Mouse (Mus musculus) frontal cortex, postnatal 25 days (tissue): Measurements from ENCODE around the gene Fxyd1.

Source experiments
- DNase-seq, 2 experiments: peaks; one replicate each; pipeline ENCODE4 v3.0.0; 2022; ENCODE audit warnings: low spot score in 2 of 2

Gene Fxyd1

DNA sequence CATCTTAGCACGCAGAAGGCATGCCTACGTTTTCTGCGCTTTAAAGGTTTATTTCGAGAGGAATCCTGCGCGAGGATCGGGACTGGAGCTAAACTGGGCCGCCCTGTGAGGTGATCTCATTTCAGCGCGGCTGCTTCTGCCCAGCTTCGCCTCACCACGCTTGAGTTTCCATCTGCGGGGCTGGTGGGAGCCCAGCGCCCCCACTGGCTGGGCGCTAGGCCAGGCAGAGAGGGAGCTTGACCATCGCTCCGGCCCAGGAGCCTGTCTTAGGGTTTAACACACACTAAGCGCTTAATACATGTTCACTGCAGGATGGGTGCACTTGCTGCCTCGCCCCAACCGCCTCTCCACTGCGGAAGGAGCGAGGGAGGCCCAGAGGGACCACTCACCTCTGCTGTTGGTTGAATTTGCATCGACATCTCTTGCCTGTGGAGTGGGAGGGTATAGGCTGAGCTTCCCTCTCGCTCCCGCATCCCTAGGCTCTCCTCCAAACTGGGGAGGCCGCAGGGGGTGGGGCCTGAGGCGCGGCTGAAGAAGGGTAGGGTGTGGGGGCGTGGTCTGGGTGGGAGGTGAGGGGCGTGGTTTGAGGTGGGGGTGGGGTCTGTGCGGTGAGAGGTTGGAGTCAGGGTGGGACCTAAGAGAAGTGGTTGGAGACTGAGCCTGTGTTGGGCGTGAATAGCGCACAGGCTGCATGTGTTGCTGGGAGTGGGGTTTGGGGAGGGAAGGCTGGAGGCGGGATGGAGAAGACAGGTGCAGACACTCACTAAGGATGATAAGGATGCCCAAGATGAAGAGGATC is 4.2 kb downstream of the Fxyd1 start:
- peak; percentile 47 to 54 for DNase-seq

DNA sequence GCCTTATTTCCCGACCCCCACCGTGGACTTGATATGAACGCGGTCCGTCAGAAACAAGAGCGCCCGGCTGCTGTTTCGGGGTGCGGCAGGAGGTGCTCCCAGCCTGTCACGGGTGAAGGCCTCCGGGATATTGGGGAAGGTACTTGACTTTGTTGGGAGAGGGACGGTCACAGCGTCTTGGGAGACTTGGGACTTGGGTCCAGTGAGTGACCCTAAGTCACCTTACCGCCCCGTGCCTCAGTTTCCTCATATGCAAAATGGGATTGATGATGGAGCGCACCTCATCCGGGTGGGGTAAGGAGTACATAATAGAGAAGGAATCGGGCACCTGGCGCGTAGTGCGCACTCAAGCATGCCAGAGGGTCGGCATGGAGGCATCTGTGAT is 4.8 kb downstream of the Fxyd1 start:
- no peak for DNase-seq

DNA sequence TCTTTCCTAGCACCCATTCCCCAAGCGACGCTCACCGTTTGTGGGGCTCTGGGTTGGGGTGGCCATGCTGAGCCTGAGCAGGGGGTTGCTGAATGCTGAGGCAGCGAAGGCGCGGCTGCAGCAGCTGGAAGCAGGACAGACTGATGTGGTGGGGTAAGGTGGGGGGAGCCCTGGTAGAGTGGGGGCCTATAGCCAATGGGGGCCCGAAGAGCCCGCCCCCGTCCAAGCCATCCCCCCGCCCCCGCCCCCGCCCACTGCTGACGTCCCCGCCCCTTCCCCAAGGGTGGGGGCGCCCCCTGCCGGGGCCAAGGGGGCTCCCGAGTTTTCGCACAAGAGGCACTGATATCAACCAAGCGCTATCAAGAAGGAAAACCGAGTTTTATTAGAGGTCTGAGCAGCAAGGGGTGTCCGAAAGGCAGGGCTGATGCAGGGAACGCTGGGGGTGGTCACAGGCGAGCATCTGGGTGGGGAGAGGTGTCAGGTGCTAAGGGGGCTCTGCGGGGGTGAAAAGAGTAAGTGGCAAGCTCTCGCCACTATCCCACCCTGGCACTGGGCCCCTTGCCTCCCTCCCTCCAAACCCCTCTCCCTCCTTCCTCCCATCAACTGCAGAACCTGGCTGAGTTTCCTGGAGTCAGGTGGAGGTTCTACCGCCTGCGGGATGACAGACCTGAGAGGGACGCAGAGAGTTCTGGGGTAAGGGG is 5.5 kb downstream of the Fxyd1 start, which contains the start of gene Fxyd7:
Gene Fxyd7, minus strand, starts transcription at position 147 of the 701 bp plus-strand sequence.
- no peak for DNase-seq

- peak in 1 of 2 experiments; percentile 33 for DNase-seq
Measured at GRCm38 (mm10) chr7:31050921-31051320, 6.1 kb downstream of the Fxyd1 start.

DNA sequence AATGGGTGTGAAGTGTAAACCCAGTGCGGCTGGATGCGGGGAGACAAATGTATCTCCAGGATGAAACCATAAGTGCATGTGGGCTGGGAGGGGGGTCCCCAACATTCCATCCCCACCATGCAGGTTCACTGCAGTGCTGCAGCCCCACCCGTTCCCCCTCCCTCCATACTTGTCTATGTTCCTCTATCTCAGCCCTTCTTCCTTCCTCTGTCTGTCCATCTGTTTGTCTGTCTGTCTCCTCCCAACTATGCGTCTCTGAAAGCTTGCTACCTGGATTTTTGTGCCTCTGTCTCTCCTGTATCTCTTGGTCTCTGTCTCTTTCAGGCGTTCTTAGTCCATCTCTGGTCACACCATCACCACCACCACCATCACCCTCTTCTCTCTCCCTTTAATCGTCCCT is 6.5 kb downstream of the Fxyd1 start:
- DNase-seq: no peak

DNA sequence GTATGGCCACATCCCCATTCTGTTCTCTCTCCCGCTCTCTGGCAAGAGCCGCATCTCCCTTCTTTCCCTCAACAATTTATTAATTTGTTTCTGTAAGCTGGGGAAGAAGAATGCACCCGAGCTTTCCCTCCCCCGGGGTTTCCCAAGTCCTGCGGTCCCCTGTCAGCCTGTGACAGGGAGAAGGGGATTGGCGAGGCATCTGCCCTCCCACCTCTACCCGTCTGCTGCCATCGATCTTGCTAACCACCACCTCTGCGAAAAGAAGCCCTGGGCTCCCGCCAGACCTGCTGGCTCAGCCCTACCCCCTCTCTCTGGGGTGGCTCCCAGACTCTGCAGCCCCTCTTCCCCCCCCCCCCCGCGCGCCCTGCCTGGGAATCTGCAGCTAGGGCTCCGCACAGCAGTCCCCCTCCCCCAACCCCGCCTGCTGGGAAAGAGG is 7.1 kb downstream of the Fxyd1 start:
- DNase-seq: peak in 1 of 2 experiments; percentile 37

GRCm38 (mm10) chr7:31049135-31049845 is 7.7 kb downstream of the Fxyd1 start:
- DNase-seq: peak; percentile 42 to 58

GRCm38 (mm10) chr7:31042431-31042910 is 14.5 kb downstream of the Fxyd1 start, which contains the start of gene Fxyd5:
Gene Fxyd5 (minus strand): TSS chr7:31042481.
- DNase-seq: no peak

GRCm38 (mm10) chr7:31041662-31042315 is 15.2 kb downstream of the Fxyd1 start:
- DNase-seq: no peak

GRCm38 (mm10) chr7:31041023-31041407 is 16.0 kb downstream of the Fxyd1 start:
- DNase-seq: no peak

DNA sequence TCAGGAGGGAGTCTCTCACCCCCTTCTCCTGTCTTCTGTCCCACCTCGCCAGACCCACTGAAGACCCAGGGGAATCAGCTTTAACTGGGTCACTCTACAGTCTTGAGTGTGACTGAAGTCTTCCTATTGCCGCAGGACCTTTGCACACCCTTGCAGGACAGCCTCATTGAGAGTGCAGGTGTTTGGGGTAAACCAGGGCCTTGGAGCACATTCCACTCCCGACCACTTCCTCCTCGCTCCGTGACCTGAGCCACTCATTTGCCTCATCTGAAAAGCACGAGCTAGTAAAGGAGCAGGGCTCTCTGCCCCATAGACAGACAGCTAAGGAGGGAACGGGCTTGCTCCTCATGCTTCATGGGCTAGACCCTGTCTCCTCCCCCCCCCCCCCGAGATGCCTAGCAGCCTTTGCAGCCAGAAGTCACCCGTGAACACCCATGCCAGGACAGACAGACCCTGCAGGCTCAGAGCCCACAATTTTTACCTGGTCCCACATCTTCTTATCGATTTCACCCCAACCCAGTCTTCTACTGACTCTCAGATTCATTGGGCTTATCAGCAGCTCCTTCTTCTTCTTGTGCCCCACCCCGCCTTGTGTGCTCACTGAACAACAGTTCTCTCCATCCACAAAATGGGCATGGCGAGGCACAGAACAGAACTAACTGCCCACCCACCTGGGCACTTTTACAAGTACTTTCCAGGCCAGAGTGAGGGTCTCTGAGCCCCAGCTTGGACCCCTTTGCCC is 16.5 kb downstream of the Fxyd1 start:
- no peak for DNase-seq

GRCm38 (mm10) chr7:31039011-31039410 is 18.0 kb downstream of the Fxyd1 start:
- no peak for DNase-seq

GRCm38 (mm10) chr7:31037675-31038074 is 19.3 kb downstream of the Fxyd1 start:
- no peak for DNase-seq

GRCm38 (mm10) chr7:31036917-31037316 is 20.1 kb downstream of the Fxyd1 start:
- no peak for DNase-seq

GRCm38 (mm10) chr7:31035291-31035690 is 21.7 kb downstream of the Fxyd1 start:
- no peak for DNase-seq

- no peak for DNase-seq
Measured at GRCm38 (mm10) chr7:31034789-31035188, 22.2 kb downstream of the Fxyd1 start.

DNA sequence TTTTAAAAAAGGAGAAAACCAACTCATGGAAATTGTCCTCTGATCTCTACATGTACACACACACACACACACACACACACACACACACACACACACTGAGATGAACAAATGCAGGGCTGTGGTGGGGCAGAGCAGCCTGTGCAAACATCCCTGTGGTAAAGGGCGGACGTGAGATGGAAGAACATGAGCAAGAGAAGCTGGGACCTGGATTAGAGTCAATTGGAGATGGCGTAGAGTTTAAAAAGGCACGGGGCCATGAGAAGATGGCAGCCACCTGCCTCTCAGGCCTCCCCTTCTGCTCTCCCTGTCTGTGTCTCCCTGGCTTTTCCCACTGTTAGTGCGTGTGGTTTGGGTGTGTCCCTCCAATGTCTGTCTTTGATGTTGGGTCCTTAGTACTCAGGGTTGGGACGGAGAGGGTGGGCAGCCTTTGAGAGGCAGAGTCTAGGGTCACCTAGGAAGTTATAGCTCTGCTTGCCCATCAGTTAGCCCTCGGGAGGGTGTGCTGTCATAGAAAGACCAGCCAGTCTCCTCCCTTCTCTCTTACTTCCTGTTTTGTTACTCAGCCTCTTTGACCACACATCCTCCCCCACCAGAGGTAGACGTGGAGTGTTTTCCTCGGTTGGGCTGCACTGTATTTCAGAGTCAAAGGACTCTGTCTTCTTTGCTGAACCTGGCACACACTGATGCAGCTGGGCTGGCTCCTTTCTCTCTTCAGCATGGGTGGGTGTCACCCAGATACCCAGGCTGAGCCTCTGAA is 23.4 kb downstream of the Fxyd1 start:
- no peak for DNase-seq

GRCm38 (mm10) chr7:31031731-31032130 is 25.3 kb downstream of the Fxyd1 start:
- DNase-seq: no peak

DNA sequence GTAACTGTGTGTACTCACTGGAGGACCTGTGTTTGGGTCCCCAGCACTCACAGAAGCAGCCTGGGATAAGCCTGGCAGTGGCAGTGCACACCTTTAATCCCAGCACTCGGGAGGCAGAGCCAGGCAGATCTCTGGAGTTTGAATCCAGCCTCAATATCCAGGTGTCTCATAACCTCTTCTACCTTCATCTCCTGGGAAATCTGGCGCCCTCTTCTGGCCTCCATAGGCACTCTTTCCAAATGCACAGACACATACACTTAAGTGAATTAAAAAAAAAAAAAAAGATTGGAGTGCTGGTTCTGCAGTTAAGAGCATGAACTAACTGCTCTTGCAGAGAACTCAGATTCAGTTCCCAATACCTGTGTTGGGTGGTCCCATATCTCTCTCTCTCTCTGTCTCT is 26.3 kb downstream of the Fxyd1 start:
- DNase-seq: no peak

- DNase-seq: no peak
Measured at GRCm38 (mm10) chr7:31028609-31029008, 28.4 kb downstream of the Fxyd1 start.
